Mouse (Mus musculus) brain, embryonic 14.5 days (tissue): ENCODE data around the gene Cyb5r2.

Experiments
- CTCF ChIP-seq: fragments of 200-500 bp; IDR thresholded peaks from 2 replicates; pipeline ENCODE4 v1.5.1; 2012; ENCODE audit warnings: inconsistent platforms, mild to moderate bottlenecking, moderate library complexity, borderline replicate concordance; ENCODE audit not compliant: insufficient read depth, insufficient read length; ENCODE audit errors: extremely low read depth
- POLR2A ChIP-seq: fragments of 200-500 bp; IDR thresholded peaks from 2 replicates; pipeline ENCODE4 v1.6.1; 2012; ENCODE audit warnings: mild to moderate bottlenecking, inconsistent platforms, borderline replicate concordance; ENCODE audit not compliant: poor library complexity, insufficient read depth, insufficient read length, severe bottlenecking; ENCODE audit errors: extremely low read depth

DNA sequence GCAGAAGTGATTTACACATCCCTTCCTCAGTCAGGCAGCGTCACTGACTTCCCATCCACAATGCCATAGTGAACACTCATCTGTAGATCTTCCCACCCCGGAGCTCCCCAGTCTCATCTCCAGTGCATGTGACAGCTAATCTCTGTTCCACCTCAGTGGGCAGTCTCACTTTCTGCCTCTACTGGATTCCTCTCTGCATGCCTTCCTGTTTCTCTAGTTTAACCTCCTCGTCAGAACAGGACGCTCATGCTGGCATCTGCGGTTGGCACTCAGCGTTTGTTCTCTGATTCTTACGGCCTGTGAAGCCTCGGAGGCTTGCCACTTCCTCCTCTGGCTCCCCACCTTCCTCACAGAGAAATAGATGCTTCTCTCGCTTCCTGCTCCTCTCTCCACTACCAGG, 50.2 kb downstream of the Cyb5r2 start:
- TF ChIP-seq CTCF (no peak), POLR2A (no peak)
